Mouse (Mus musculus) stomach, embryonic 16.5 days (tissue): ENCODE data around the gene Ace3. TPM values are rescaled to one million over a fixed set of nuclear protein-coding genes. Genes with fewer than 3 reads are reported as not detected.

Experiments
- ATAC-seq: fragments of 200-750 bp; cut with Nextera tagmentation; 2 replicates; pipeline ENCODE4 v1.8.0; 2017; ENCODE audit warnings: moderate number of reproducible peaks, moderate TSS enrichment; ENCODE audit not compliant: insufficient read depth, low FRiP score
- H3K27ac ChIP-seq: fragments of 300-500 bp; sonication (generic); 2 replicates; pipeline ENCODE4 v1.5.1; 2014; ENCODE audit warnings: low read length
- H3K27me3 ChIP-seq: fragments of 300-500 bp; sonication (generic); 2 replicates; pipeline ENCODE4 v1.6.1; 2014; ENCODE audit warnings: low read length, control low read depth, mixed read lengths; ENCODE audit not compliant: control insufficient read depth, insufficient read depth
- H3K36me3 ChIP-seq: fragments of 300-500 bp; sonication (generic); 2 replicates; pipeline ENCODE4 v1.6.1; 2014; ENCODE audit warnings: low read length; ENCODE audit not compliant: control insufficient read depth, insufficient read depth
- H3K4me1 ChIP-seq: fragments of 300-500 bp; sonication (generic); 2 replicates; pipeline ENCODE4 v1.6.1; 2014; ENCODE audit warnings: low read length, control low read depth, mixed read lengths; ENCODE audit not compliant: control insufficient read depth, insufficient read depth
- H3K4me2 ChIP-seq: fragments of 300-500 bp; sonication (generic); 2 replicates; pipeline ENCODE4 v1.6.1; 2014; ENCODE audit warnings: low read depth, low read length, mixed read lengths
- H3K4me3 ChIP-seq: fragments of 300-500 bp; sonication (generic); replicated peaks from 2 replicates; pipeline ENCODE4 v1.5.1; 2014; ENCODE audit warnings: mild to moderate bottlenecking, low read length
- H3K9ac ChIP-seq: fragments of 300-500 bp; sonication (generic); 2 replicates; pipeline ENCODE4 v1.6.1; 2014; ENCODE audit warnings: low read length
- H3K9me3 ChIP-seq: fragments of 300-500 bp; sonication (generic); replicated peaks from 2 replicates; pipeline ENCODE4 v1.6.1; 2016; ENCODE audit warnings: low read length, control low read depth; ENCODE audit not compliant: control insufficient read depth
- WGBS: fragments of 180-500 bp; shearing (Covaris S2); extraction: QIAGEN DNeasy Blood & Tissue Kit; methylation state at CpG from one replicate; pipeline ENCODE4 v1.1.7; 2014; 5-methylcytosine and 5-hydroxymethylcytosine counted together
- polyA plus RNA-seq: library from polyadenylated mRNA; unstranded; fragments of >200 nt; fragmentation: Nextera tagmentation; extraction: Ambion mirVana; gene quantifications from 2 replicates; pipeline ENCODE4 v1.2.1, GENCODE M21; 2015

The Ace3 gene
- polyA plus RNA-seq, 1 experiment from 2014 or later: not detected

DNA sequence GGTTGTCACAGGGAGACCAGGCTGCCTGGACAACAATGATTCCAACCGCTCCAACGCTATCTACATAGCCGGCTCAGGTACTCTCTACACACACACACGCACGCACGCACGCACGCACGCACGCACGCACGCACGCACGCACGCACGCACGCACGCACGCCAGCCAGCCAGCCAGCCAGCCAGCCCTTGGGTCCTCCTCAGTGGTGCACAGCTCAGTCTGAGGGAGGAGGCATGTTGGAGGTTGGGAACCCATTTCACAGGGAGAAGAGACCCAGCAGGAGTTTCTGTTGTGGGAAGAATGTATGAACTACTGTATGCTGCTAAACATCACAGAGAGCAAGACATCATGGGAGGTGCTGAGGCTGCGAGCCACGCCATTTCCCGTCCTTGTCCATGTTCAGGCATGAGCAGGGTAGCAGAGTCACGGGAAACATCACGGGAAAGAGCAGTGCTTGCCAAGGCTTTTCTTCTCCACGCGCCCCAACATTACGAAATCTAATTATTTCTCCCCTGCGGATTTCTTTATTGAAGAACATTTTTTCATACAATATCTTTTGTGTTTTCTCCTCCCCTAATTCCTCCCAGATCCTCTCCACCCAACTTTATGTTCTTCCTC is 38.6 kb upstream of the Ace3 start:
- Histone ChIP-seq H3K4me1 (no peaks in the 10 kb centered on the region), H3K27ac (no peak overlapping the region), H3K9ac (no peak overlapping the region), H3K4me2 (no peak overlapping the region), H3K4me3 (no peak overlapping the region), H3K27me3 (no peaks in the 10 kb centered on the region), H3K36me3 (no peaks in the 10 kb centered on the region), H3K9me3 (no peaks in the 10 kb centered on the region)
- ATAC-seq: no peak
- 88% methylated on average over 28 of the region's 28 CpGs for WGBS

DNA sequence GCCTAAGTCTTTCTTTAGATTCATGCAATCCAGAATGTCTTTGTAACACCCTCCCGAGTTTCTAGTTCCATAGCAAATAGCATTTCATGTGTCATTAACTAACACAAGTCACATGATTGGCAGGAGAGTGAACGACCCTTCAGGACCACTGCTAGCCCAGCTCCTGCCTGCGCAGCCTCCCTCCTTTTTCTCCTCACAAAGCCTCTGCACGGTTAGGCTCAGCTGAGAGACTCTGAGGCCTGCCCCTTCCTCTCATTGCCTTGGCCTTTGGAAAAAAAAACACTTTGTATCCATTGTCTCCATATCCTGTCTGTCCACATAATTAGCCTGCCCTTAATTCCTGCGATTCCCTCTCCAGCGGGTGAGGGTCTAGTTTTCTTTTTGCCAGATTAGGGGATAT is 37.0 kb upstream of the Ace3 start:
- Histone ChIP-seq H3K4me2 (no peak overlapping the region), H3K36me3 (no peaks in the 10 kb centered on the region), H3K9ac (no peak overlapping the region), H3K27me3 (no peaks in the 10 kb centered on the region), H3K4me1 (no peaks in the 10 kb centered on the region), H3K9me3 (no peaks in the 10 kb centered on the region), H3K4me3 (no peak overlapping the region), H3K27ac (no peak overlapping the region)
- no peak for ATAC-seq
- WGBS: 61% methylated on average over 6 of the region's 6 CpGs

DNA sequence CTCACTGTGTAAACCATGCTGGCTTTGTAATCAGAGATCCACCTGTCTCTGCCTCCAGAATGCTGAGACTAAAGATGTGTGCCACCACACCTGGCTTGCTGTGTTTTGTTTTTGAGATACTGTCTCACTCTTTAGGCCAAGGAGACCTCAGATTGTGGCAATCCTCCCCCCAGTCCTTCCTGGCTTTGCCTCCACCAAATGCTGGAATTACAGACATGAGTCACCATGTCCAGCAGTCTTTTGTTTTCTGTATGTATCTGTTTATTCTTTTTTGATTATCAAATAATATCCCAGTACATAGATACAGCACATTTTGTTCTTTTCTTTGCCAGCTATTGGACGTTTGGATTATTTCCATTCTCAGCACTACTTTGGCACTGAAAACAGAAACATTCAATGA is 35.9 kb upstream of the Ace3 start:
- H3K27me3 ChIP-seq: no peaks in the 10 kb centered on the region
- H3K27ac ChIP-seq: no peak overlapping the region
- no peaks in the 10 kb centered on the region for H3K4me1 ChIP-seq
- no peaks in the 10 kb centered on the region for H3K9me3 ChIP-seq
- H3K36me3 ChIP-seq: no peaks in the 10 kb centered on the region
- no peak overlapping the region for H3K4me3 ChIP-seq
- no peak for ATAC-seq
- no peak overlapping the region for H3K4me2 ChIP-seq
- WGBS: 44% methylated on average over 1 of the region's 1 CpGs
- no peak overlapping the region for H3K9ac ChIP-seq

DNA sequence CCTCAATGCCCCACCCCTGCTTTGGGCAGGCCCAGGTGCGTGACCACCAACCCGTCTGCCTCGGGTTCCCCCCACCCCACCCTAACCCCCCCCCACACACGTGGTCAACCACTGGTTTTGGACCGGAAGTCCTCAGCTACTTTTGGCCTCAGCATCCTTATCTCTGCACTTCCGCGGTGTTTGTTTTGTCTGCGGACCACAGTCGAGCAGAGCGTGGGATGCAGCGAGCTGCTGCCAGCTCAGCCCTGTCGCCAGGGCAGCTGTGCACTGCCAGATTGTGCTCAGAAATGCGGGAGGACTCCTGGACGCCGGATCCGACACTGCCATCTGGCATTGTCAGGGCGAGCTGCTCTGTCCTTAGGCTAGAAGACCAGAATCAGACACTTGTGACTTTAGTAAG is 35.1 kb upstream of the Ace3 start:
- Histone ChIP-seq H3K4me1 (no peaks in the 10 kb centered on the region), H3K36me3 (no peaks in the 10 kb centered on the region), H3K9ac (no peak overlapping the region), H3K4me2 (no peak overlapping the region), H3K4me3 (no peak overlapping the region), H3K27me3 (no peaks in the 10 kb centered on the region), H3K9me3 (no peaks in the 10 kb centered on the region), H3K27ac (no peak overlapping the region)
- ATAC-seq: no peak
- 19% methylated on average over 17 of the region's 17 CpGs for WGBS

DNA sequence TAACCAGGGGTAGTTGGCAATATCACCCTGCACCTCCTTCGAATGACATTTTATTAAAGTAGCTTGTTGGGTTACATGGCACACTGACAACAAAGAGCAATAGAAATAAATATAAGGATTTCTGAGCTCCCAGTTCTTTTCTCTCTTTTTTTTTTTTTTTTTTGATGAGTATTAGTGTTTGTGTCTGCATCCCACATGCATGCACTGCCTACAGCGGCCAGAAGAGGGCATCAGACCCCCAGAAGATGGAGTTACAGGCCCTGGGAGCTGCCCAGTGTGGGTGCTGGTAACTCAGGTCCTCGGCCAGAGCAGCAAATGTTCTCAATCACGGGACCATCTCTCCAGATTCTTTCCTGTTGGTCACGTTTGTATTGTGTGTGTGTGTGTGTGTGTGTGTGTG is 29.8 kb upstream of the Ace3 start:
- H3K36me3 ChIP-seq: no peaks in the 10 kb centered on the region
- H3K4me3 ChIP-seq: no peak overlapping the region
- H3K27ac ChIP-seq: no peak overlapping the region
- H3K9me3 ChIP-seq: no peaks in the 10 kb centered on the region
- WGBS: 65% methylated on average over 5 of the region's 5 CpGs
- H3K27me3 ChIP-seq: peaks cover 27% of the 10 kb centered on the region
- peaks cover 3% of the 10 kb centered on the region; the same call in 1 of the 2 replicates for H3K4me1 ChIP-seq
- no peak overlapping the region for H3K9ac ChIP-seq
- H3K4me2 ChIP-seq: no peak overlapping the region
- ATAC-seq: no peak

DNA sequence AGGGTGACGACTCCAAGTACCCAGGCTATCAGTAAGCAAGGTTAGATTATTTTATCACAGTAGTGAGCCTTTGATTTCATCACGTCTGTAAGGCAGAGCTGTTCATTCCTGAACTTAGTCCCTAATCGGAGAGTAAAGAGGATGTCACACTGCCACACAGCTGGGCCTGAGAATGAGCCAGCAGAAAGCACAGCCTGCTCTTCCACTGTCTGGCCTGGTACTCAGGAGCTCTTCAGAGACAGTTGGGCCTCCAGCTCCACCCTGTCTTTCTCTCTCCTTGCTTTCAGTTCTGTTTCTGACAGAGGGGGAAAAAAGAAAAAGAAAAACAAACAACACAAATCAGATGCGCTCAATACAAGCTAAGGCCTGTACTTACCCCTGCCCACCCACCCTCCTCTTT is 28.2 kb upstream of the Ace3 start:
- Histone ChIP-seq H3K27me3 (peaks cover 27% of the 10 kb centered on the region), H3K9ac (no peak overlapping the region), H3K4me1 (peaks cover 3% of the 10 kb centered on the region; the same call in 1 of the 2 replicates), H3K4me2 (no peak overlapping the region), H3K36me3 (no peaks in the 10 kb centered on the region), H3K9me3 (no peaks in the 10 kb centered on the region), H3K4me3 (no peak overlapping the region), H3K27ac (no peak overlapping the region)
- WGBS: 71% methylated on average over 4 of the region's 4 CpGs
- ATAC-seq: no peak

DNA sequence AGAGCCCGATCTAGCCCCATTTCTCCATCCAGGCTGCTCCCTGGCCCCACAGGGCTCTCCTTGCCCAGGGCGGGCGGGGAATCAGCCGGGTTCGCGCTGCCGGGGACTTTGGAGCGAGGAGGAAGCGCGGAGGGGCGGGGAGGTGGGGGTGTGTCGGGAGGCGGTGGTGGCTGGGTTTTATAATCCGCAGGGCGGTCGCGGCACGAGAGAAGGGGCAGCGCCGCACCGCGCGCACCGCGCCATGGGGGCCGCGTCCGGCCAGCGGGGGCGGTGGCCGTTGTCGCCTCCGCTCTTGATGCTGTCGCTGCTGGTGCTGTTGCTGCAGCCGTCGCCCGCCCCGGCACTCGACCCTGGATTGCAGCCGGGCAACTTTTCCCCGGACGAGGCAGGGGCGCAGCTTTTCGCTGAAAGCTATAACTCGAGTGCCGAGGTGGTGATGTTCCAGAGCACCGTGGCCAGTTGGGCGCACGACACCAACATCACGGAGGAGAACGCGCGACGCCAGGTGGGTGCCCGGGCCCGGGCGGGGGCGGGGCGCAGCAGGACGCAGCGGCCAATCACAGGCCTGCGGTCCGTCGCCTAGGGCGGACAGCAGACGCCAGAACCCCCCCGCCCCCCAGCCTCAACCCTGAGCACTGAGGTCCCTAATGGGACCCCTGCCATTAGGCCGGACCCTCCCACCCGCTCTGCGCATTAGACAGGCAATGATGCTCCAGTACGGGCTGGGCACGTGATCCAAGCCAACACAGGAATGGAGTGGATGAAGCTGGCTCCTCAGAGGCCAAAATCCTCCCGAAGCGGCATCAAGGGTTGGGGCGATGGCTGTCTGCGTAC is 26.5 kb upstream of the Ace3 start, which contains the start of gene Ace:
Gene Ace, plus strand, starts transcription at position 205 of the 834 bp plus-strand sequence.
- Histone ChIP-seq H3K36me3 (no peaks in the 10 kb centered on the region), H3K4me3 (peak within 1 kb of the TSS; percentile 59), H3K4me2 (peak within 1 kb of the TSS; percentile 99), H3K9me3 (no peaks in the 10 kb centered on the region), H3K4me1 (peaks cover 3% of the 10 kb centered on the region; the same call in 1 of the 2 replicates), H3K9ac (peak within 1 kb of the TSS; percentile 64), H3K27me3 (peaks cover 27% of the 10 kb centered on the region), H3K27ac (no peak within 1 kb of the TSS)
- under 1% methylated on average over 65 of the region's 76 CpGs for WGBS
- ATAC-seq: peak; percentile 47; the same call in 1 of the 2 replicates

DNA sequence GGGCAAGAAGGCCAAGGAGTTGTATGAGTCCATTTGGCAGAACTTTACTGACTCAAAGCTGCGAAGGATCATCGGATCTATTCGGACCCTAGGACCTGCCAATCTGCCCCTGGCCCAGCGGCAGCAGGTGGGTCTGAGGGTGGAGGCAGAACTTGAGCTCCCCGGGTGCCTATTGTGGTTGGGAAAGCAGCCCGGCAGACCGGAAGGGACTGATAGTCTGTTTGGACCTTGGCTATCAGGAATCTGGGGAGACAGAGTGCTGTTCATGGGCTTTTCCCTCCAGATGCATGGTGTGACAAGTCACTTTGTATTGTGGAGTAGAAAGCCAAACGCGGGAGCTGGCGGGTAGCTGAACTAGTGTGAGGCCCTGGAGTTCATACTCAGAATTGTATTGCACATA is 25.5 kb upstream of the Ace3 start:
- Histone ChIP-seq H3K4me3 (no peak overlapping the region), H3K9me3 (no peaks in the 10 kb centered on the region), H3K27me3 (peaks cover 27% of the 10 kb centered on the region), H3K36me3 (no peaks in the 10 kb centered on the region), H3K27ac (no peak overlapping the region), H3K9ac (no peak overlapping the region), H3K4me1 (peaks cover 3% of the 10 kb centered on the region; the same call in 1 of the 2 replicates), H3K4me2 (no peak overlapping the region)
- 49% methylated on average over 10 of the region's 10 CpGs for WGBS
- ATAC-seq: no peak

DNA sequence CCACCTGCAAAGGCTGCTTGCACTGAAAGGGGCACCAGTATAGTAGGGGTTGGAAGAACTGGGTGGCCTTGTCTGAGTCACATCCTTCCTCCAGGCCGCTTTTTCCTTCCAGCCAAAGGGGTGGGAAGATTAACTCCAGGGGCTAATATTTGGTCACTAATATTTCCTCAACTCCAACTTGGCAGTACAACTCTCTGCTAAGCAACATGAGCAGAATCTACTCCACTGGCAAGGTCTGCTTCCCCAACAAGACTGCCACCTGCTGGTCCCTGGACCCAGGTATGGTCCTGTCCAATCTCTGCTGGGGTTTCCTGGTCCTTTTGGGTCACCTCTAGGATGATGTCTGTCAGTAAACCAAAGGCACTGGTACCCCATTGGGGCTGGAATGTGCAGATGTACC is 25.0 kb upstream of the Ace3 start:
- no peak overlapping the region for H3K4me3 ChIP-seq
- no peaks in the 10 kb centered on the region for H3K36me3 ChIP-seq
- no peaks in the 10 kb centered on the region for H3K9me3 ChIP-seq
- no peak for ATAC-seq
- 48% methylated on average over 1 of the region's 1 CpGs for WGBS
- peaks cover 3% of the 10 kb centered on the region; the same call in 1 of the 2 replicates for H3K4me1 ChIP-seq
- H3K27me3 ChIP-seq: peaks cover 27% of the 10 kb centered on the region
- H3K27ac ChIP-seq: no peak overlapping the region
- H3K4me2 ChIP-seq: no peak overlapping the region
- no peak overlapping the region for H3K9ac ChIP-seq
